In genomic region chr10:35654548-35655180, GRCm38 (mm10) we compare ENCODE assay signal across 10 mouse cellular contexts. TPM values are rescaled to one million over a fixed set of nuclear protein-coding genes. Genes with fewer than 3 reads are reported as not detected.
DNase-seq lines count a peak whose midpoint lies in the region; ATAC-seq and TF ChIP-seq lines count a peak whose summit lies in the region.
"Had no signal": no experiment of that assay in that cellular context is flagged by ENCODE, and none has a peak within 500 bp of the region (broad histone marks: within the 10 kb centered on the region; RNA-seq: fewer than 3 reads in every experiment).

No protein-coding gene starts in this region.

- H3K4me1 ChIP-seq in embryonic facial prominence, embryonic 11.5 days (ENCODE audit: control insufficient read depth, insufficient read depth, low read length) = no peaks in the 10 kb centered on the region
- H3K4me1 ChIP-seq in embryonic facial prominence, embryonic 10.5 days = no peaks in the 10 kb centered on the region
- peaks cover 4% of the 10 kb centered on the region; the same call in 1 of the 2 replicates for H3K4me1 ChIP-seq in midbrain, embryonic 14.5 days (ENCODE audit: control insufficient read depth, insufficient read depth, low read length)

- no peak for TF ChIP-seq CTCF in brain, embryonic 14.5 days (IDR thresholded peaks at IDR 0.05; ENCODE audit: borderline replicate concordance, extremely low read depth, insufficient read depth, insufficient read length)

- H3K36me3 ChIP-seq in embryonic facial prominence, embryonic 11.5 days (replicated peaks; ENCODE audit: control insufficient read depth, insufficient read depth, low read depth, low read length) = no peaks in the 10 kb centered on the region
- H3K36me3 ChIP-seq in embryonic facial prominence, embryonic 10.5 days (replicated peaks) = no peaks in the 10 kb centered on the region
- no peaks in the 10 kb centered on the region for H3K36me3 ChIP-seq in midbrain, embryonic 14.5 days (ENCODE audit: control insufficient read depth, insufficient read depth, low read length)
- H3K36me3 ChIP-seq: G1E had no signal

- no peak overlapping the region for H3K4me3 ChIP-seq in embryonic facial prominence, embryonic 11.5 days (ENCODE audit: low read depth, low read length)
- H3K4me3 ChIP-seq in embryonic facial prominence, embryonic 10.5 days = no peak overlapping the region
- H3K4me3 ChIP-seq in midbrain, embryonic 14.5 days (replicated peaks; ENCODE audit: low read depth, low read length) = no peak overlapping the region

- H3K27ac ChIP-seq in embryonic facial prominence, embryonic 11.5 days (replicated peaks; ENCODE audit: low read depth, low read length) = no peak overlapping the region
- no peak overlapping the region for H3K27ac ChIP-seq in embryonic facial prominence, embryonic 10.5 days (replicated peaks)
- H3K27ac ChIP-seq in midbrain, embryonic 14.5 days (replicated peaks; ENCODE audit: low read depth, low read length) = no peak overlapping the region
- H3K27ac ChIP-seq: macrophage had no signal

- no peak for TF ChIP-seq POLR2A in brain, embryonic 14.5 days (IDR thresholded peaks at IDR 0.05; ENCODE audit: borderline replicate concordance, extremely low read depth, insufficient read depth, insufficient read length, poor library complexity, severe bottlenecking)

- peak; percentile 25 for DNase-seq in embryonic facial prominence, embryonic 11.5 days (ENCODE audit: low spot score)
- DNase-seq in embryonic facial prominence, embryonic 10.5 days (ENCODE audit: low spot score) = no peak
- peak; percentile 65 for DNase-seq in brain, embryonic 14.5 days (ENCODE audit: low read depth)
- peak; percentile 1 for DNase-seq in embryo, embryonic 9.5 days (ENCODE audit: extremely low spot score)
- DNase-seq in midbrain, embryonic 14.5 days = peak; percentile 56
- DNase-seq in adrenal gland, postnatal 14 days = no peak
- no peak for DNase-seq in right cerebral cortex, postnatal 36 days (ENCODE audit: low spot score in 2 of 2)
- no peak for DNase-seq in layer of hippocampus, adult 9-11 months

- H3K4me2 ChIP-seq in embryonic facial prominence, embryonic 11.5 days (ENCODE audit: low read depth, low read length) = no peak overlapping the region
- H3K4me2 ChIP-seq in midbrain, embryonic 14.5 days (ENCODE audit: low read length) = no peak overlapping the region

- H3K27me3 ChIP-seq in embryonic facial prominence, embryonic 11.5 days (ENCODE audit: control insufficient read depth, insufficient read depth, low read length) = no peaks in the 10 kb centered on the region
- no peaks in the 10 kb centered on the region for H3K27me3 ChIP-seq in embryonic facial prominence, embryonic 10.5 days (replicated peaks; ENCODE audit: low read depth, poor library complexity, severe bottlenecking)
- H3K27me3 ChIP-seq in midbrain, embryonic 14.5 days (ENCODE audit: control insufficient read depth, insufficient read depth, low read length) = no peaks in the 10 kb centered on the region

- no peak for ATAC-seq in embryonic facial prominence, embryonic 11.5 days (replicated peaks; ENCODE audit: insufficient number of reproducible peaks, low FRiP score, low TSS enrichment, low read depth)
- ATAC-seq in midbrain, embryonic 14.5 days (ENCODE audit: low FRiP score, low TSS enrichment) = no peak; the same call in 1 of the 2 replicates

- H3K9ac ChIP-seq in embryonic facial prominence, embryonic 11.5 days (replicated peaks; ENCODE audit: low read length) = no peak overlapping the region
- no peak overlapping the region for H3K9ac ChIP-seq in midbrain, embryonic 14.5 days (replicated peaks; ENCODE audit: low read length)

- no peaks in the 10 kb centered on the region for H3K9me3 ChIP-seq in embryonic facial prominence, embryonic 11.5 days (replicated peaks; ENCODE audit: control insufficient read depth, low read length)
- no peaks in the 10 kb centered on the region for H3K9me3 ChIP-seq in embryonic facial prominence, embryonic 10.5 days
- no peaks in the 10 kb centered on the region for H3K9me3 ChIP-seq in midbrain, embryonic 14.5 days (ENCODE audit: control insufficient read depth, low read length)

RNA-seq across cellular contexts. Expression of gene Amd2, which starts 57.0 kb away (rescaled TPM):
- 4.4 and 5.9 TPM in 2 replicates for polyA plus RNA-seq in embryonic facial prominence, embryonic 11.5 days (2014; fragmentation: Nextera tagmentation; extraction: Ambion mirVana)
- polyA plus RNA-seq in embryonic facial prominence, embryonic 10.5 days (2016; fragmentation: Nextera tagmentation; extraction: Ambion mirVana) = 3.1 and 3.8 TPM in 2 replicates
- 0.40 and 0.59 TPM in 2 replicates for polyA plus RNA-seq in brain, embryonic 14.5 days (2012; rRNA removed)
- 2.3 and 2.8 TPM in 2 replicates for polyA plus RNA-seq in midbrain, embryonic 14.5 days (2014; fragmentation: Nextera tagmentation; extraction: Ambion mirVana)
- total RNA-seq in adrenal gland, postnatal 14 days (2021) = 10.8 and 11.7 TPM in 2 replicates

Comparison
In these comparisons a context has a peak if more than half of its experiments do, and no peak if none do; other contexts are left out.
1. DNase-seq: peak in embryonic facial prominence, embryonic 11.5 days (single experiment), brain, embryonic 14.5 days (single experiment), embryo, embryonic 9.5 days (single experiment) and midbrain, embryonic 14.5 days (single experiment); none in embryonic facial prominence, embryonic 10.5 days (single experiment), adrenal gland, postnatal 14 days (single experiment), right cerebral cortex, postnatal 36 days (0 of 2) and layer of hippocampus, adult 9-11 months (single experiment).